Mouse (Mus musculus) liver, postnatal 0 days (tissue): Measurements from ENCODE around the gene Srl. TPM values are rescaled to one million over a fixed set of nuclear protein-coding genes. Genes with fewer than 3 reads are reported as not detected.
"Not testable (repeated sequence)": the region's sequence is repeated elsewhere in the genome, so short reads cannot be mapped to it uniquely, and the experiment has no call there.

Experiments used
- ATAC-seq: fragments of 200-750 bp; cut with Nextera tagmentation; 2 replicates; pipeline ENCODE4 v1.8.0; 2017; ENCODE audit warnings: mild to moderate bottlenecking, moderate library complexity
- DNase-seq: peaks from one replicate; pipeline ENCODE4 v3.0.0-alpha.2; 2016
- H3K27ac ChIP-seq: fragments of 300-500 bp; sonication (generic); 2 replicates; pipeline ENCODE4 v1.5.1; 2014; ENCODE audit warnings: antibody characterized with exemption, moderate library complexity, mild to moderate bottlenecking, low read depth
- H3K27me3 ChIP-seq: fragments of 300-500 bp; sonication (generic); 2 replicates; pipeline ENCODE4 v1.6.1; 2014; ENCODE audit warnings: low read length, control low read depth, mixed read lengths; ENCODE audit not compliant: insufficient read depth
- H3K36me3 ChIP-seq: fragments of 300-500 bp; sonication (generic); replicated peaks from 2 replicates; pipeline ENCODE4 v1.6.1; 2014; ENCODE audit warnings: mild to moderate bottlenecking, control low read depth, low read length, moderate library complexity, mixed read lengths; ENCODE audit not compliant: insufficient read depth
- H3K4me1 ChIP-seq: fragments of 300-500 bp; sonication (generic); 2 replicates; pipeline ENCODE4 v1.6.1; 2014; ENCODE audit warnings: antibody characterized with exemption, mild to moderate bottlenecking, control low read depth; ENCODE audit not compliant: insufficient read depth
- H3K4me2 ChIP-seq: fragments of 300-500 bp; sonication (generic); 2 replicates; pipeline ENCODE4 v1.6.1; 2014; ENCODE audit warnings: low read depth, mild to moderate bottlenecking, low read length, moderate library complexity, mixed read lengths
- H3K4me3 ChIP-seq: fragments of 300-500 bp; sonication (generic); 2 replicates; pipeline ENCODE4 v1.5.1; 2014; ENCODE audit warnings: low read depth, low read length
- H3K9ac ChIP-seq: fragments of 300-500 bp; sonication (generic); replicated peaks from 2 replicates; pipeline ENCODE4 v1.6.1; 2014; ENCODE audit warnings: mild to moderate bottlenecking, moderate library complexity
- H3K9me3 ChIP-seq: fragments of 300-500 bp; sonication (generic); 2 replicates; pipeline ENCODE4 v1.6.1; 2016; ENCODE audit warnings: mild to moderate bottlenecking, control low read depth, low read length, mixed read lengths
- CTCF ChIP-seq: sonication (generic); IDR thresholded peaks from 2 replicates; pipeline ENCODE4 v1.5.1; 2016; ENCODE audit warnings: antibody characterized with exemption, low read depth
- EP300 ChIP-seq: IDR thresholded peaks from 2 replicates; pipeline ENCODE4 v1.6.1; 2016; ENCODE audit warnings: antibody characterized with exemption, low read depth, mild to moderate bottlenecking
- WGBS: fragments of 180-500 bp; shearing (Covaris S2); extraction: QIAGEN DNeasy Blood & Tissue Kit; methylation state at CpG from one replicate; pipeline ENCODE4 v1.1.7; 2014; ENCODE audit not compliant: insufficient replicate concordance; 5-methylcytosine and 5-hydroxymethylcytosine counted together
- polyA plus RNA-seq: library from polyadenylated mRNA; unstranded; fragments of >200 nt; fragmentation: Nextera tagmentation; extraction: Ambion mirVana; gene quantifications from 2 replicates; pipeline ENCODE4 v1.2.1, GENCODE M21; 2015

Srl gene
- polyA plus RNA-seq, 1 experiment from 2014 or later = 1.00 TPM

GRCm38 (mm10) chr16:4584438-4584837, 42.8 kb upstream of the Srl start:
- H3K36me3 ChIP-seq = no peaks in the 10 kb centered on the region
- H3K27me3 ChIP-seq = no peaks in the 10 kb centered on the region
- ATAC-seq (no peak), DNase-seq (no peak)
- H3K27ac ChIP-seq = no peak overlapping the region
- H3K4me1 ChIP-seq = peaks cover 24% of the 10 kb centered on the region
- 50% methylated on average over 5 of the region's 5 CpGs for WGBS
- H3K9me3 ChIP-seq = no peaks in the 10 kb centered on the region
- H3K4me2 ChIP-seq = no peak overlapping the region
- no peak overlapping the region for H3K9ac ChIP-seq
- no peak for TF ChIP-seq CTCF
- no peak for TF ChIP-seq EP300
- no peak overlapping the region for H3K4me3 ChIP-seq

GRCm38 (mm10) chr16:4583807-4584206, 42.2 kb upstream of the Srl start:
- 0 out of 2 replicates have a peak overlapping the region, but pooled peaks have one; percentile 6 for H3K4me2 ChIP-seq
- DNase-seq (no peak), ATAC-seq (no peak)
- H3K4me1 ChIP-seq = peaks cover 24% of the 10 kb centered on the region
- H3K9me3 ChIP-seq = no peaks in the 10 kb centered on the region
- H3K36me3 ChIP-seq = no peaks in the 10 kb centered on the region
- H3K9ac ChIP-seq = no peak overlapping the region
- H3K27ac ChIP-seq = no peak overlapping the region
- TF ChIP-seq EP300 = no peak
- TF ChIP-seq CTCF = no peak
- 22% methylated on average over 3 of the region's 3 CpGs for WGBS
- H3K4me3 ChIP-seq = no peak overlapping the region
- H3K27me3 ChIP-seq = no peaks in the 10 kb centered on the region

DNA sequence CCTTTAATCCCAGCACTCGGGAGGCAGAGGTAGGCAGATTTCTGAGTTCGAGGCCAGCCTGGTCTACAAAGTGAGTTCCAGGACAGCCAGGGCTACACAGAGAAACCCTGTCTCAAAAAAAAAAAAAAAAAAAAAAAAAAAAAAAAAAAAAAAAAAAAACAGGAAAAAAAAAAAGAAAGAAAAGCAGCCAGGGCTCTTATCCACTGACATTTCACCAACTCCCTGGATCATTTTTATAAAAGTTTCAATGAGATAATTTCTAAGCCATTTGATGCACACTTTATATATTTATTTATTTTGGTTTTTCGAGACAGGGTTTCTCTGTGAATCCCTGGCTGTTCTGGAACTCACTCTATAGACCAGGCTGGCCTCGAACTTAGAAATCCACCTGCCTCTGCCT, 39.6 kb upstream of the Srl start:
- not testable (repeated sequence) for H3K4me2 ChIP-seq, DNase-seq, H3K4me3 ChIP-seq, ATAC-seq, H3K9me3 ChIP-seq, H3K27ac ChIP-seq, H3K9ac ChIP-seq, H3K27me3 ChIP-seq, H3K36me3 ChIP-seq
- 84% methylated on average over 3 of the region's 4 CpGs for WGBS
- H3K4me1 ChIP-seq = peaks cover 11% of the 10 kb centered on the region; the same call in 1 of the 2 replicates

DNA sequence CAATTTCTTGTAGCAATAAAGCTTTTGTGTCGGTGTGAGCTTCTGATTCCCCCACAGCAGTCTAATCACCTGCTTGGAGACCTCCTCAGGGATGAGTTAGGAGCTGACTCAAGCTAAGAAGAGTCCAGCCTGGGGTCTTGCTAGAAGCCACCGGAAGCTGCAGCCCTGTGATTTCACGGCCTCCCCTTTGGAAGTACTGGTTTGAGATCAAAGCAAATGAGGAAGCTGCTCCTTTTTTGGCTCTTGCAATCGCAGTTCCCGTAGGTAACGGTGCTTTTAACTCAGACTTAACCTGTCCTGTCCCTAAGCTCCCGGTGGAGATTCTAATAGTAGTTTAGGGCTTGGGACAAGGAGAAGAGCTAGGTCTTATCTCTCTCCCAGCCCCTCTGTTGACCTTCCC, 37.0 kb upstream of the Srl start:
- Histone ChIP-seq H3K4me1 (no peaks in the 10 kb centered on the region), H3K27ac (peak overlapping the region; percentile 24; the same call in 1 of the 2 replicates), H3K4me2 (peak overlapping the region; percentile 27), H3K27me3 (no peaks in the 10 kb centered on the region), H3K4me3 (no peak overlapping the region), H3K9me3 (no peaks in the 10 kb centered on the region), H3K9ac (no peak overlapping the region), H3K36me3 (no peaks in the 10 kb centered on the region)
- TF ChIP-seq CTCF = no peak
- no peak for TF ChIP-seq EP300
- 36% methylated on average over 7 of the region's 7 CpGs for WGBS
- DNase-seq (no peak), ATAC-seq (no peak)

DNA sequence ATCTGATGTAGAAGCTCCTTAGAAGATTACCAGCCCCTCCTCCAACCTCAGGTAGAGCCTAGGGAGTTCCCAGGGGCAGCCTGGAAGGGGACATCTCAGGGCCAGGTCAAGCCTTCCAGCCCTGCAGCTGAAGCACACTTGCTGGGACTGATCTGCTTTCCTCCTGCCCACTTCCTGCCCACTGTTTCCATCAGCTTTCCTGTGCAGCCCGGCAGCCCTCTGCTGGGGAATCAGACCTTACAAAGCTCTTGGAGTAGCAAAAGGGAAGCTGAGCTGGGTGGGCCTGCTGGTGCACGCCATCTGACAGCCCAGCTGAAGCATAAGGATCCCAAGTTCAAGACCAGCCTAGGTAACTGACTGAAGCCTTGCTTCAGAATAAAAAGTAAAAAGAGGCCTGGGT, 35.3 kb upstream of the Srl start:
- Histone ChIP-seq H3K9ac (no peak overlapping the region), H3K4me3 (no peak overlapping the region), H3K9me3 (no peaks in the 10 kb centered on the region), H3K36me3 (no peaks in the 10 kb centered on the region), H3K4me2 (no peak overlapping the region), H3K27me3 (no peaks in the 10 kb centered on the region), H3K4me1 (no peaks in the 10 kb centered on the region), H3K27ac (no peak overlapping the region)
- ATAC-seq (no peak), DNase-seq (no peak)
- 28% methylated on average over 2 of the region's 2 CpGs for WGBS
- TF ChIP-seq EP300 = no peak
- TF ChIP-seq CTCF = peak; percentile 23

DNA sequence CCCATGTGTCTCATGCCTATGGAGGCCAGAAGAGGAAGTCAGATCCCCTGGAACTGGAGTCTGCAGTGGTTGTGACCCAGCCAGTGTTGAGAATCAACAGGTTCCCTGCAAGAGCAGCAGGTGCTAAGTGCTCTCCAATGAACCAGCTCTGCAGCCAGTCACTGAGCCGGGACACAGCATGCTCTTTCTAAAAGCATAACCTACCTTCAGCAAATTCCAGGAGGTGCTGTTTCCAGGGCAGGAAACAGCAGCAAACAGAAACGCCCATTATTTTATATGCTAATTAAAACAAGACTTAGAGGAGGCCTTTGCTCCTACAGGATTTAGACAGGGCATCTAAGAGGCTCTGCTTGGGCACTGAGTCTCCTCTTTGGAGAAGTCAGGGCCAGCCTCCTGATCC, 34.4 kb upstream of the Srl start:
- no peak overlapping the region for H3K9ac ChIP-seq
- DNase-seq = no peak
- WGBS = 56% methylated on average over 2 of the region's 2 CpGs
- no peak for ATAC-seq
- H3K4me3 ChIP-seq = no peak overlapping the region
- no peaks in the 10 kb centered on the region for H3K36me3 ChIP-seq
- no peaks in the 10 kb centered on the region for H3K4me1 ChIP-seq
- H3K9me3 ChIP-seq = no peaks in the 10 kb centered on the region
- TF ChIP-seq EP300 (no peak), CTCF (no peak)
- no peak overlapping the region for H3K27ac ChIP-seq
- no peak overlapping the region for H3K4me2 ChIP-seq
- no peaks in the 10 kb centered on the region for H3K27me3 ChIP-seq

DNA sequence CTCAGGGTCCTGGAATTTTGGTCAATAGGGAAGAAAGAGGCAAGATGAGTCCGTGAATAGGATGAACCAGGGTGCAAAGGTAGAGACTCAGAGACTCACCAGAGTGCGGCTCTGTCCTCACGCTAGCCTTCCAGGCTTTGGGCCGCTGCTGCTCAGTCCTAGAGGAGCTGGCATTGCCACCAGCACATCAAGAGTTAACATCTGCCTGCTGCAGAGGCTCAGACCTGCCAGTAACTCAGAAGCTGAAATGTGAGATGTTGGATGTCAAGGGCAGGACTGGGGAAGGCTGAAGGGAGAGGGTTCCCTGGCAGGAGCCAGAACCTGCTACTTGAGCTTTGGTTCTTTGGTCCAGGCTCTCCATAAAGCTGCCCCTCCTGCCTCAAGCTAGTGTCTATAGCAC, 29.1 kb upstream of the Srl start:
- DNase-seq (no peak), ATAC-seq (no peak)
- Histone ChIP-seq H3K4me2 (no peak overlapping the region), H3K4me1 (0 out of 2 replicates have a peak, but pooled peaks cover 3% of the 10 kb centered on the region), H3K36me3 (no peaks in the 10 kb centered on the region), H3K9ac (no peak overlapping the region), H3K27ac (no peak overlapping the region), H3K27me3 (no peaks in the 10 kb centered on the region), H3K9me3 (no peaks in the 10 kb centered on the region), H3K4me3 (no peak overlapping the region)
- TF ChIP-seq EP300 (no peak), CTCF (no peak)
- WGBS = 59% methylated on average over 4 of the region's 4 CpGs
